Mouse (Mus musculus) 416B (cell line): ENCODE data around the gene Abcb8.

Experiments
- DNase-seq: peaks from one replicate; pipeline ENCODE4 v3.0.0; 2011; ENCODE audit warnings: low read depth

Gene Abcb8

GRCm38 (mm10) chr5:24425421-24426036 is 32.1 kb downstream of the Abcb8 start:
- peak; percentile 59 for DNase-seq

- DNase-seq, result no peak
These were observed 32.6 kb downstream of the Abcb8 start for GRCm38 (mm10) chr5:24426037-24426432.

DNA sequence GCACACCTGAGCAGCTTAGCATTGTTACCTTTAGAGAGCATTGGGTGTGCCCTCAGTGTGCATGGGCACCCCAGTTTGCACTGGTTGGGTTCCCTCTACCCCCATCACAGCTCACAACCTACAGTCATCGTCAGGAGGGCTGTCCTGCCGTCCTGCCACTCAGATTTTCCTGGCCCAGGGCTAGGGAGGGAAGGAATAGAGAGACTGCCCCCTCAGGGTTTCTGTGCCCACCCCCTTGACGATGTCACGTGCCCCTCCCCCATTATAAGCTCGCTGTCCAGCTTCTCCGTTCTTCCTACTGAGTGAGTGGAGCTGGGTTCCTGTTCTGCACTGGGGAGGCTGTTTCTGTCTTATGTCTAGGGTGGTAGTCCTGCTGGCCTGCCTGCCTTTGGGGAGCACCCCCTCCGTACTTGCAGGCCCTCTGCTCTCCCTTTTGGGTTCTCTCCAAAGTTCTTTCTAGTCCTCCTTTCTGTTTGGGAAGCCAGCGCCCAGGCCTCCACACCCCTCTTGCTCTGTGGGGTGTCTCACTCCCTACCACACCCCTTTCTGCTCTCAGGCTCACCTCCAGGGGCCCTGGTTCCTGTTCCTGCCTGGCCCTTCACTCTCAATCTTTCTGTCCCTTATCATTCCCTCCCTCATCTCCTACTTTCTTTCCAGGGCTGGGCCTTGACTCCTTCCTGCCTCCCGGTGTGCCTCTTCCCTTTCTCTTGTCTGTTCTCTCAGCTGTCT is 33.3 kb downstream of the Abcb8 start:
- no peak for DNase-seq

- DNase-seq, result no peak
These were observed 33.8 kb downstream of the Abcb8 start for GRCm38 (mm10) chr5:24427285-24427633.

DNA sequence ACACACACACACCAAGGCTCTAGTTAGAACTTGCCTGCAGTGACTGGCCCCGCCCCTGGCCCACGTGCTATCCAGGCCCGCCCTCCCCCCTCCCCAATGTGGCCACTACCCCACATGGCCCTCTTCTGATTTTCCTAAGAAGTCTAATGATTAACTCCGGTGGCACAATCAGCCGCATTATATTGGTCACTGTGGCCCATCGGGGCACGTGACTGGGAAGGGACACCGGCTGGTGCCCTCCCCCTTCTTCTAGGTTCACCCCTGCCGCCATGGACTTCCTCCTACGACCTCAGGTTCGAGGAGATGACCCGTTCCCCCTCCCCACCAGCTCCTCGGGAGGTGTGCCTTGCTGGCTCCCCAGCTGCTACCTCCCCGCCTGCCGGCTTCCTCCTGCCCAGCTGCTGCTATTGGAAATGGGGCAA is 34.5 kb downstream of the Abcb8 start:
- no peak for DNase-seq

DNA sequence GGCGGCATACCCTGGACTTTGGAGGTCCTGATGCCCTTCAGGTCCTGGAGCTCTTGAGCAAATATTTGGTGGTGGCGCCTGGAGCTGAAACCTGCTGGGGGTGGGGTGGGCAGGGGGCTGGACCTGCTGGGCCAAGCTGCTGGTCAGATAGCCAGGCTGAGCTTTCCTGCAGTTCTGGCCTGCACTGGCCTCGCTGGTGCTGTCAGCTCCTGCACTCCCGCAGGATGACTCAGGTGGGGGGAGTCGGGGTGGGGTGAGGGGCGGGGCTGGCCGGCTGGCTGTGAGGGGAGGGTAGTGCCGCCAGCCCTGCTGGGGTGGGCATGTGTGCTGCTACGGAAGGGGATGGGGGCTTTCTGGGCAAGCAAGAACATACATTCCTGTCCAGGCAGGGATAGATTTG is 35.1 kb downstream of the Abcb8 start:
- no peak for DNase-seq

- DNase-seq, result no peak
These were observed 40.5 kb downstream of the Abcb8 start for GRCm38 (mm10) chr5:24433993-24434392.

DNA sequence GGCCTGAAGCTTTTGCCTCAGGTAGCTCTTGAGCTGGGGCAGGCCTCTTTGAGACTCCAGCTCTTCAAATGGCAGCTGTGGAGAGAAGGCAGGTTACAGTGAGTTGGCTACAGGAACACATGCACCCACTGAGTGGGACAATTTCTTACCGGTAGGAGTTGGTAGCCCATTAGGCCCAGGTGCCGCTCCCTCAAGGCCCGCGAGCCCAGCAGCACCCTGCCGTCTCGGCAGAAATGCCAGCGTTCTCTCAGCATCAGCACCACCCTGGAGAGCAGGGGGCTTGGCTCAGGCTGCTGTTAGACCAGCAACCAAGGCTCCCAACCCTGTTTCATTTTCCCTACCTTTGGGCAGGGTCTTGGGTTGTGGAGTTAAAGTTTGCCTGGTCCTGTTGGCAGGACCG is 47.7 kb downstream of the Abcb8 start:
- DNase-seq, result no peak

- DNase-seq, result no peak
These were observed 48.6 kb downstream of the Abcb8 start for GRCm38 (mm10) chr5:24442029-24442428.

- no peak for DNase-seq
These were observed 49.7 kb downstream of the Abcb8 start for GRCm38 (mm10) chr5:24443204-24443603.

DNA sequence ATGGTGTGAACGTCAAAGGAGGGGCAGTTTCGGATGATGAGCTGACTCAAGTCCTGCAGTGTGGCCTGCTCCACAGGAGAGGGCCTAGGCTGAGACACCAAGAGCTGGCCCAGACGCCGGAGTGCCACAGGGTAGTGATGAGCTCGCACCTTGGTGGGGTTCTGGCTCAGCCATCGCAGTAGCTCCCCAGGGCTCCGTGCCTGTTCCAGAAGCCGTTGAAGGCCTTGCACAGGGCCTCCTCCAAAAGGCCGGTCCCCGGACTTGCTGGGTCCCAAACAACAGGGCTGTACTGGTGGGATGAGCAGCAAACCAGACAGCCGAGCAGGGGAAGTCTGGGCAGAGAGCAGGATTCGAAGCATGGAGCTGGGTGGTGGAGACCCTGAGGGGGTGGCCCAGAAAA is 50.5 kb downstream of the Abcb8 start:
- DNase-seq, result no peak

- DNase-seq, result peak; percentile 89
These were observed 51.4 kb downstream of the Abcb8 start, which contains the start of gene Fastk for GRCm38 (mm10) chr5:24444746-24445427. TSS of gene Fastk (minus strand) at chr5:24445287.

GRCm38 (mm10) chr5:24445428-24446080 is 52.1 kb downstream of the Abcb8 start:
- no peak for DNase-seq

GRCm38 (mm10) chr5:24446630-24447029 is 53.2 kb downstream of the Abcb8 start:
- no peak for DNase-seq

DNA sequence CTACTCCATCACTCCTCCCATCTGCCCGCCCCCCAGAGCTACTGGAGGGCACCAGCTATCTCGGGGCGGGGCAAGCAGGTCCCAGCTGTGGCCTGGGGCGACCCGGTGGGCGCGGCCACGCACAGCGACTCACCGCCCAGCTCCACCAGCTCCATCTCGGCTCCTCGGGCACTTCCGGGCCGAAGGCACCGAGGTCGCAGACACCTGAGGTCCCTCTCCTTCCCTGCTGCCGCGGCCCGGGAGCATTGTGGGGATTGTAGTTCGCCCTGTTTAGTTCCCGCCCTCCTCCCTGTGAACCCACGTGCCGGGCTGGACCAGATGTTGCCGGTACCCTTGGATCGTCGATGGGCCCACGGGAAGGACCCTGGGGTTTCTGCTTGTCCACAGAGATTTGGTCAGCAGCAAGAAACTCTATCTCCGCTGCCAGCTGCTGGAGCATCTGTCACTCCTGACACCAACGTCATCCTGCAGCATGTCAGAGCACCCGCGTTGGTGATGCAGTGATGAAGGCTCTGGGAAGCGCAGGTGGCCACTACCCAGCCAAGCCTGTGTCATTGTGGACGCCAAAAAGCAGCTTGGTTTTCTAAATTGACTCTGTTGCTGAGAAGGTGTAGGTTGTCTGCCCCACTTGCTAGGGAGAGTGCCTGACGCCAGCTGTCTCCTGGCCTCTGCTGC is 54.3 kb downstream of the Abcb8 start, which contains the start of gene Tmub1:
TSS of gene Tmub1 (minus strand) at position 231 of the 675 bp plus-strand sequence.
- peak; percentile 88 for DNase-seq

GRCm38 (mm10) chr5:24451264-24452029 is 58.0 kb downstream of the Abcb8 start:
- DNase-seq, result peak; percentile 92

GRCm38 (mm10) chr5:24452030-24452690 is 58.7 kb downstream of the Abcb8 start, which contains the start of gene Agap3:
TSS of gene Agap3 (plus strand) at chr5:24452177.
- DNase-seq, result peak; percentile 24

DNA sequence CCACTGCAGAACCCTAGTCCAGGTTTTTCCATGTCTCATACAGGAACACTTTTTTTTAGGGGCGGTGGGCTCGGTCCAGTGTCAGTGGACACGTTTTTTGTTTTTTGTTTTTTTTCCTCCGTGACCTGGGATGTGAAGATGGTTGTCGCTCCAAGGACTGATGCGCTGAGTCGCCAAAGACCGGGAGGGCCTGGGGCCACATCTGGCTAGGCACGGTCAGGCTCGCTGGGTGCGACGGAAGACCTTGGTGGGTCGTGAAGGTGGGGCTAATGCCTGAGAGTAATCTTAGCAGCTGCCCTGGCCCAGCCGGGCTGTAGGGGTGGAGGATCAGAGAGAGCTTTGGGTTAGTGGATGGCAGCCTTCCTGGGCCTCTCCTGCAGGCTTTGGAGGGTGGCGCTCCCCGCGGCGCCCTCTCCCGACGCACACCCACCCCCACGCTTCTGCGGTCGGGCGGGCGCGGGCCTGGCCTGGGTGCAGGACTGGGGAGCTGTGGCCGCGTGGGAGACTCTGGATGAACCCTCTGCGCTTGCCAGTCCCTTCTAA is 59.3 kb downstream of the Abcb8 start:
- peak; percentile 25 for DNase-seq

DNA sequence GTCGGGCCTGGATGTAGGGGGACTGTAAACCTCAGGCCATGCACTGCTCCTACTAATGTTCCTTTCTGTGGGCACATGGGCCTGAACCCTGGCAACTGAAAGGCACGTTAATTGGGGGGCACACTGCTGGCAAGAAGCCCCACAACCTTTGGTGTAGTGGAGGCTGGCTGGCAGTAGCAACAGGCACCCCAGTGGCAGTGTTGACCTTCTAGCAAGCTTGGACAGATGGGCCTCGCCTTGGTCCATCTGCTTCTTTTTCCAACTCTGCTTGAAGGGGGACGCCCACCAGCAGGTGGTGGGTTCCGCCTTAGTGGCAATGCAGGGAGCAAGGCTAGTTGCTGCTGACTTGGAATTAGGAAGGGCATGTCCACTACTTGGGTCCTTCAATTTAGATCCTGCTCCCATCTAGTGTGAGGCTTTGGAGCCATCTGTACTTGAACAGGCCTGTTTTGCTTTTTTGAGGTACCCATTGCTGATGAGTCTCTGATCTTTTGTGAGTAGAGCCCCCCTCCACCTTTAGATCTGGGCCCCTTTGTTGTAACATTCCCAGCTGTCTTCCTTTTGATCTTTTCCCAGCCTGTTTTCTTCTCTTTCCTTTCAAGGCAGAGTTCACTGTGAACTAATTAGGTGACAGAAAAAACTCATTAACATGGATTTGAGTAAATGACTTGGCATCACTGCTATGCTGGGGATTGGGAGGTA is 60.0 kb downstream of the Abcb8 start:
- no peak for DNase-seq

- DNase-seq, result no peak
These were observed 60.5 kb downstream of the Abcb8 start for GRCm38 (mm10) chr5:24453985-24454303.
